Mouse (Mus musculus) CD4-positive naive resting alpha-beta T cell, adult 76 days (primary cell): ENCODE measurements around the gene Rps6ka5. TPM values are rescaled to one million over a fixed set of nuclear protein-coding genes. Genes with fewer than 3 reads are reported as not detected.

Experiments used
- total RNA-seq: library from RNA; stranded (reverse); gene quantifications from one replicate; pipeline ENCODE4 v1.2.4, GENCODE M21; 2023

Rps6ka5 gene
- total RNA-seq: 19.8 TPM

DNA sequence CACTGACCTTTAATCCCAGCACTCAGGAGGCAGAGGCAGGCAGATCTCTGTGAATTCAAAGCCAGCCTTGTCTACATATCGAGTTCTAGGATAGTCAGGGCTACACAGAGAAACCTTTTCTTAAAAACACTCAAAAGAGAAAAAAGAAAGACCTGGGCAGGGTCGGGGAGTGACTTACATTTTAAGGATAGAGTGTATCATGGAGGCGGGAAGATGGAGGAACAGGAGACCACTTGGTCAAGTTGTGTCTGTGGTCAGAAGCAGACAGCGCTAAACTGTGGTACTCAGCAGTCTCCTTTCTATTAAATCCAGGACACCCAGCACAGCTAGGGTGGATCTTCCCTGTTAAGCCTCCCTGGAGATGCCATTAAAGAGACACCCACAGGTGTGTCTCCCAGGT is at the start of gene Rps6ka5:
Gene Rps6ka5 (minus strand): TSS at position 333 of the 400 bp plus-strand sequence.

DNA sequence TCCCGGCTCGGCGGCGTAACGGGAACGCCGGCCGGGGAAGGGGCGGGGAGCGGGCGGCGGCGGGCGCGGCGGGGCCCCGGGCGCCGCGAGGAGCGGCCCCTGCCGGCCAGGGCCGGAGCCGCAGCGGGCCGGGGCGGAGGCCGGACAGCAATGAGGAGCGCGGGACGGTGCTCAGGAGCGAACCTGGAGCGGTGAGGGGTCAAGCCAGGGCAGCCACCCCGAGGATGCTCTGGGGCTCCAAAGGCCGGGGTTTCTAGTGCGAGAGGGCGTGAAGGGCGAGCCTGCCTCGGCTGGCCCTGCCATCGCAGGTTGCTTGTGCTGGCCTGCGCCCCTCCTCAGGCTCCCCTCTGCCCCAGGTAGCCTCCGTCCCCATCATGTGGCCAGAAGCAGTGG is 206.0 kb downstream of the Rps6ka5 start, which contains the start of gene Ttc7b:
Gene Ttc7b (minus strand): TSS at position 33 of the 393 bp plus-strand sequence.

Other genes with a start within 250 kb of the Rps6ka5 start
- gene Ttc7b, start 206.2 kb downstream of the Rps6ka5 start, total RNA-seq: 32.1 TPM
- gene Dglucy, start 52.1 kb upstream of the Rps6ka5 start, total RNA-seq: 15.8 TPM
- 45.9 TPM for gene Gpr68, start 181.2 kb upstream of the Rps6ka5 start, total RNA-seq